Mouse (Mus musculus) right cerebral cortex, adult 2 months (tissue): ENCODE results near the gene Arf3.
"Not testable (repeated sequence)": the region's sequence is repeated elsewhere in the genome, so short reads cannot be mapped to it uniquely, and the experiment has no call there.

Source experiments
- DNase-seq, 2 experiments: peaks; one replicate each; pipeline ENCODE4 v3.0.0; 2021 to 2022; ENCODE audit warnings: low spot score in 2 of 2

Arf3 gene

DNA sequence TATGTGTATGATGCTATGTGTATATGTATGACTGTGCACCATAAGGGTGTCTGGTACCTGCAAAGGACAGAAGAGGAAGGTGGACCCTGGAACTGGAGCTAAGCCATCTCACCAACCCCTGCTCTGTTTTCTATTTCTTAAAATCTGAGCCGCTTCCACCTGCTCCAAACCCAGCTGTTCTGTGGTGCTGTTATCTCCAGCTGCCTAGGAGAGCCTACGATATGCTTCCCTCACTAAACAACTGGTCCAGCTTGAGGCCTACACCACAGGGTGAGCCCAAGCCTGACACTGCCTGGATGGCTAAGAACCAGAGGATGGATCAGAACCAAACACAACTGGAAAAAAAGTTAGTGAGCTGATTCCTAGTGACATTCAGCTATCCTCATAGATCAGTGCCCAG is 8.9 kb downstream of the Arf3 start:
- no peak for DNase-seq

DNA sequence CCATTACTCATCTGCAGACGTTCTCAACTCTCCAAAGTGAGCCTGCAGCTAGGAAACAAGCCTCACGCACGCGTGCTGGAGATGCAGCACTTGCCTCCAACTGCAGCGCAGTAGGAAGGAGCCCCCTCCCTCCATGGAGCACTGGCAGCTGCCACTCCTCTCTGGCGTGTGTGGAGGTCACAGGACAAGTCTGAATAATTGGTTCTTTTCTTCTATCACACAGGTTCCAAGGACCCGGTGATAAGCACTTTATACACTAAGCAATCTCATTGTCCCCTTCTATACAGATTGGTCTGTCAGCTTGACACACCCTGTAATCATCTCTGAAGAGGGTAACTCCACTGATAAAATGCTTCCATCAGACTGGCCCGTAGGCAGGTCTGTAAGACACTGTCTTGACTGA is 10.0 kb downstream of the Arf3 start:
- no peak for DNase-seq

DNA sequence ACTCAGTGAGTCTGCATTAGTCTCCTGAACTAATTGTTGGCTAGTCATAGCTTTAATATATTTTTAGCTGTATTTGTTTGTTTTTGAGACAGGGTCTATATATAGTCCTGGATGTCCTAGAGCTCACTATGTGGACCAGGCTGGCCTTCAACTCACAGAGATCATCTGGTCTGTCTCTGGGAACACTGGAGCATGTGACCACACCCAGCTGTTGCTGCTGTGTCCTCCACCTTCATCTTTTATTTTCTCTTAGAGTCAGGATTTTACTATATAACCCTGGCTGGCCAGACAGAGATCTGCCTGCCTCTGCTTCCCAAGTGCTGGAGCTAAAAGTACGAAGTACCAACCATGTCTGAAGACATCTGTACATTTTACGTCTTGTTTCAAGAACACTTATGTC is 13.9 kb downstream of the Arf3 start:
- no peak for DNase-seq

DNA sequence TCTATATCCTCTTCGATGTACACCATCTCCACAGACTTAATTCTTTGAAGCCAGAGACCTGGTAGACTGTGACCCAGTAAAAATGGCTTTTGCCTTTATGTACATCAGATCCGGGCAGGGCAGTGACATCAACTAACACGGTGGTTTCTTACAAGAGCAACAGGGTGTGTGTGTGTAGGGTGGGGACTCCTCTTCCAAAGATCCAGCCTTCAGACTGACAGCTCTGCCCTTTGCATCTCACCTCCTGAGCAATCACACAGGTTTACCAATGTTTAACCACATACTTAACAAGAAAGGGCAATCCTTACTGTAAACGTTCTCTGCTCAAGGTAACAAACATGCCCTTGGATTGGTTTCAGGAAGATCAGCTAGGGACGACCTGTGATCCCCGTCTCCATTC is 15.7 kb downstream of the Arf3 start:
- DNase-seq: no peak

DNA sequence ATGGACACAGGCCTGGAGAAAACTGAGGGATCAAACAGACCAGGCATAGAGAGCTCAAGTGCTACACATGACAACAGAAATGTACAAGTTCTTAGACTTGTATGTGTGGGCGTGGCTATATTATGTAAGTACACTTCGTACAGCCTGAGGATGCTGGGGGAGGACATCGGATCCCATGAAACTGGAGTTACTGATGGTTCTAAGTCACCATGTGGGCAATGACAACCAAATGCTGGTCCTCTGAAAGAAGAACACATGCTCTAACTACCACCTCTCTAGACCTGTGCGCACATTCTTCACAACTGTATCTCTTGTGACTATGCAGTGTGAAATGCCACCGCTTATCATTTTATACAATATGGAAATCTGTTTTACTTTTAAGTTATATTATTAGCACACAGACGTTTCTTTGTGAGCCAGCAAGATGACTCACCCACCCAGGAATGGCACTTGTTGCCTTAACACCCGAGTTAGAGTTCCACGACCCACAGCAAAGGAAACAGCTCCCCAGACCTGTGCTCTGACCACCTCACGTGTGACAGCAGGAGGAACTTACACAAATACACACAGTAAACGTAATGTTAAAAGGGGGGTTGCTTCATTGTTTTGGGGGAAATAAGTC is 16.6 kb downstream of the Arf3 start:
- DNase-seq: peak in 1 of 2 experiments; percentile 50

DNA sequence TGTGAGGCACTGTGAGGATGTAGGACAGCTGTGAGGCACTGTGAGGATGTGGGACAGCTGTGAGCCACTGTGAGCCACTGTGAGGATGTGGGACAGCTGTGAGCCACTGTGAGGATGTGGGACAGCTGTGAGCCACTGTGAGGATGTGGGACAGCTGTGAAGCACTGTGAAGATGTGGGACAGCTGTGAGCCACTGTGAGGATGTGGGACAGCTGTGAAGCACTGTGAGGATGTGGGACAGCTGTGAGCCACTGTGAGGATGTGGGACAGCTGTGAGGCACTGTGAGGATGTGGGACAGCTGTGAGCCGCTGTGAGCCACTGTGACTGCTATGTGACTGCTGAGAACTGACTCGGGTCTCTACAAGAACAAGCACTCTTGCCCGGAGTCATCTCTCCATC is 19.2 kb downstream of the Arf3 start:
- DNase-seq: not testable (repeated sequence)

DNA sequence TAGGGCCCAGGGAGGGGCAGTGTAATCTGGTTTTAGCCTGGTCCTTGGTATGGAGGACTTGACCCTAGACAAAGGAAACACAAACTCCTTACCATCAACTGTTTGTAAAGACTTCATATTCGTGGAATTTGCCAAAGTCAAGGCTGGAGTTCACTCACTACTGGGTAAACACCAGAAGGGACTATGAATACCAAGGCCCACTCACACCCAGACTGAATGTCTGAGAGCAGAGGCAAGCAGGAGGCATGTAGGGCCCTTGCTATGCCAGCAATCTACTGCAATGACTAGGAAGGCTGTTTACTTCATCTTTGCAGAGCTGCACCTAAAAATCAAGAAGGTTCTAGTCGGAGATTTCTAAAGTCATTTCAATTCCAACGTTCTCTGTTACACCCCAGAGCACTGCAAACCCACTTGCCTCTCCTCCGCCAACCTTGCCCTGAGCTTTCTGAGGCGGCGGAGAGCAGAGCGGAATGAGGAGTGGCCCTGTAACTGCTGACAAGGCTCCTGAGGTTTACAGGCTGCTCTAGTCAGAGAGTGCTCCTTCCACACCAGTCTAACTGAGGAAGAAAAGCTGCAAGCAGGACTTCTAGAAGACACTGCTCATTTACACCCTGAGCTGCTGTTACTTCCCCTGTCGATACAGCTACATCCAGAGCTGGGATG is 20.1 kb downstream of the Arf3 start:
- no peak for DNase-seq

DNA sequence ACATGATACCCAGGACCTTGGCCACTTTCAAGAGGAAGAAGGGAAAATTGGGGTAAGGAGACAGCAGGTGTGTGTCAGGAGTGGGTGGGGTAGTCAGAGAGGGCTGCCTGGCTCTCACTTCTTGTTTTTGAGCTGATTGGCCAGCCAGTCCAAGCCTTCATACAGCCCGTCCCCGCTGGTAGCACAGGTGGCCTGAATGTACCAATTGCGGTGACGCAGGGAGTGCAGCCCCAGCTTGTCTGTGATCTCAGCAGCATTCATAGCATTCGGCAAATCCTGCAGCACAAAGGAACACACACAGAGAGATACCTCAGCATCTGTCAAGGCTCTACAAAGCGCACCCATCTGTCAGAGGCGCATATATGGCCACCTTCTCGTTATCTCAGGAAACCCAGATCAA is 22.8 kb downstream of the Arf3 start:
- no peak for DNase-seq

DNA sequence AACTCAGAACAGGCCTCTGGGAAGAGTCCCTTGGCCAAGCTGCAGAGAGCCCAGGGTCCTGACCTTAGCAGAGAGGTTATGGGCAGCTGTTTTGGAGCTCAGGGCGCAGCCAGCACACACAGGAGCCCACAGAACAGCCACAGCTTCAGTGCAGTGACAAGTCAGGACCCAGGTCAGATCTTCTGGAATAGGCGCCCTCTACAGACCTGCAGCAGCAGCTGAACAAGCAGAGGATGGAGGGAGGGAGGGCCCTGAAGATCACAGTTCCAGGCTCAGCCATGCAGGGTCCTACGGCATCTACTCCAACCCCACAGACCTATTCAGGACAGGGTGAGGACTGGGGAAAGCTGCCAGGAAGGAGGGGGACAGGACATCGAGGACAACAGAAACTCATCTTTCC is 24.2 kb downstream of the Arf3 start:
- DNase-seq: no peak

DNA sequence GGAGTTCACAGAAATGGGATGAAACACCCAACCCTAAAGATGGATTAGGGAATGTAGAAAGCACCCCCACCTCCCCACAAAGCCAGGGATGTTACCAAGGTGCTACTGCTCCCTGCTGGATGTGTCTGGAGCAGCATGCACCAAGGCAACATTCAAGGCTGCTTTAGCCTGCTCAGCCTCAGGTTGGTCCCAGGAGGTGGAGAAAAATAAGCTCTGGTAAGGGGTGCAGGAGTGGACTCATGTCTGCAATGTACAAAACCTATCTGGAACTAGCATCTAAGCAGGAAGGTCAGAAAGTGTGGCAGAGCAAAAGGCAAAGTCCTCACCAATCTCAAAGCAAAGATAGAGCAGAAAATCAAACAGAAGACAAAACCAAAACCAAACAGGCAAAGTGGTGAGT is 25.1 kb downstream of the Arf3 start:
- peak in 1 of 2 experiments; percentile 47 for DNase-seq

DNA sequence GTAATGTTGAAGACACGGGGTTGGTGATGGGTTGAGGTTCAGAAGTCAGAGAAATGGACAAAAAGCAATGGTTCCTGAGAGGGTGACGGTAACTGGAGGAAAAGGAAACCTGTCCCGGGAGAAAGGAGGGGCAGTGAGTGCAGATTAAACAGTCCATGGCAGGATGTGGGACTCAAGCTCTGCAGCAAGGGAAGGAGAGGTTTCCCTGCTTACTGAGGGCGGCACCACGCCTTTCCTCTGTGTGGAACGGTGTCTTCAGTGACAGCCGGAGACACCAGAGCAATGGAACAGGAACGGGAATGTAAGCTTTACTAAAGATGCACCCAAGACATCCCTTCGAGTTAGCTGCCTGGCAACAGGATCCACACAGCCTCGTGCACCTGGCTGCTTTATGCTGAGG is 26.5 kb downstream of the Arf3 start:
- no peak for DNase-seq

DNA sequence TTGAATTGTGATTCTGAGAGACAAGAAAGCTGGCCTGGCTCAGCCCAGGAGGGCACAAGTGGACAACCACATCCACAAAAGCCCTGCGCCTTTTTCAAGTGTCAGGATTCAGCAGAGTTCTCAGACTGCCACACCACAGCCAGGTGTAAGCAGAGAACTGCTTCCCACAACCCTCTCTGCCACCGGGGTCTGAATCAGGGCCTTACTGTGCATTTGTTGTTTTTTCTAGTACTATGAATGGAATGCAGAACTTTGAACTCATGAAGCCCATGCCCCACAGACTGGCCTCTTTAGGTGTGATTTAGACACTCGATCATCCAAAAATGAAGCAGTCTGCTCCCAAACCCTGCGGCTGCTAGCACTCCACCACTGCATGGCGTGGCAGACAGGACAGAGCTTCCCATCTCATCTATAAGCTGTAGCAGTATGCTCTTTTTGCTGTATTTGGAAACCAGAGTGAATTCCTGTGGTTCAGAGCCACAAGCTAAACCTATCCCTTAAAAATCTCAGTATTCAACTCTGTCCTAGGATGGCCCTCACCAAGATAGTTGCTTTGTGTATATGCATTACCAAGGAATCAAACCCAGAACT is 28.9 kb downstream of the Arf3 start:
- DNase-seq: no peak

DNA sequence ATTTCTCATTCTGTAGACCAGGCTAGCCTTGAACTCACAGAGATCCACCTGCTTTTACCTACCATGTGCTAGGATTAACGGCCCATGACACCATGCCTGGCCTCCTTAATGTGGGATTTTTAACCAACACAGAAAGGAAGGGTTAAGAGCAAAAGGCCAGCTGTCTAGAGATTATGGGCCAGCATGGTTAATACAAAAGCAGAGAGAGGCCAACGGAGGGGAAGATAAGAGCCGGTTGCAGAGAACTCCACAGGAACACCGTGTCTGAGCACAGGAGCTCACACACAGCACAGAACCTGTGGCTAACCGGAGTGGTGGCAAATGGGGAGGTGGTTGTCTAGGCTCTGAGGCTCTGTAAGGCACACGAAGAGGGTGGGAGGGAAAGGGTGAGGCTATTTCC is 29.6 kb downstream of the Arf3 start:
- DNase-seq: no peak

DNA sequence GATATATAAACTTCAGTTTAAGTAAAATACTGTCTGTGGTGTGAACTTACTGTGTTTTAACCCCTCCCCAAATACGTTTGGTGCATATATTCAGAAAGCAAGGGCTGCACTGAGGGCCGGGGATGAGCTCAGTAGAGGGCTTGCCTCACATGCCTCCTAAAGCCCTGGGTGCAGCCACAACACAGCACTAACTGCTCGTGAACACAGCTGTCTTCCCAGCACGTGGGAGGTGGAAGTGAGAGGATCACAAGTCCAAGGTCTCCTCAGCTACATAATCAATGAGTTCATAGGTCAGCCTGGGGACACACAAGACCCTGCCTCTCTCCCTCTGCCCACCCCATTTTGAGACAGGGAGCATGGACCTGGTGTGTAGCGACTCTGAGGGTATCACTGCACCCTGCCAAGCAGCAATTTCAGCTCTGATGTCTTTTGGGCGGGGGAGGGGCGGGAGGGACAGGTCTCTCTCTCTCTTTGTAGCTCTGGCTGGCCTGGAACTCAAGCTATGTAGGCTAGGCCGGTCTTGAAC is 30.9 kb downstream of the Arf3 start:
- DNase-seq: no peak

DNA sequence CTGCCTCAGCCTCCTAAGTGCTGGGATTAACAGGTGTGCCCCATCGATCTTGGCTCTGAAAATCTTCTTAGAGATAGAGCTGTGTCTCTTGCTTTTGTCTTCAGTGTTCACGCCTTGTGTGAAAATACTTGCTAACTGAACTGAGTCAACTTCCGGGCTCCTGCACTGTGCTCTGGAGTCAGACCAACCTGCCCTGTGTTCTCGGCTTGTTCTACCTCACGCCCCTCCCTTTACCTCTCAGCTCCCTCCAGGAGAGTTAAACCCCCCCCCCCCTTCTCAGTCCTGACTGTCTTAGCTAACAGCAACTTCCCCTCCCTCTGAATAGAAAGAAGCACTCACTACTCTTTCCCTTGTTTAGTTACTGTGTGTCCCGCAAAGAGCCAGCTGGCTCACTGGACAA is 32.2 kb downstream of the Arf3 start:
- no peak for DNase-seq

DNA sequence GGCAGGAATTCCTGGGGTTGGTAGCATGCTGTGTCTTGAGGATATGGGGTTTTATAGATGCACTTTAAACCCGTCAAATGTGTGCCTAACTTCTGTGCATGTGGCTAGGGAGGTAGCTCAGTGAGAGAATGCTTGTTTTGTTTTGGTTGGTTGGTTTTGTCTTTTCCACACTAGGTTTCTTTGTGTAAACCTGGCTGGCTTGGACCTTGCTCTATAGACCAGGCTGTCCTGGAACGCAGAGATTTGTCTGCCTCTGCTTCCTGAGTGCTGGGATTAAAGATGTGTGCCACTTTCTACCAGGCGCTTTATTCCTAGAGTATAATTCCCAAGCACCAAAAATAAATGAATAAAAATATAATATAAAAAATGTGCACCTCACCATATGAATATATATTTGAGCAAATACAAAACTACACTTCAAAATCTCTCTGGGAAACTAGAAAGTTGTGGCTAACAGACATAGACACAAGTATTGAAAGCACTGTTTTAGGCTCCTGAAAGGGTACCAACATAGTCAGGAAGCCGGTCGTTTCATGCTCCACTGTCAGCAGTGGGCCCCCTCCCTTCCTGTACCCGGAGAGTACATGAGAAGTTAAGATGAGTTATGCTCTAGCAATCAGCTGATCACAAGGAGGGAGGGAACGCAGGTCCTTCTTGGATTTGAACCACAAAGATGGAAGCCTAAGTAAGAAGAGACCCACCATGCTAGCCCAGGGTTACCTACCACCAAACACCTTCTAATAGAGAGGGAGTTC is 33.0 kb downstream of the Arf3 start:
- DNase-seq: no peak

DNA sequence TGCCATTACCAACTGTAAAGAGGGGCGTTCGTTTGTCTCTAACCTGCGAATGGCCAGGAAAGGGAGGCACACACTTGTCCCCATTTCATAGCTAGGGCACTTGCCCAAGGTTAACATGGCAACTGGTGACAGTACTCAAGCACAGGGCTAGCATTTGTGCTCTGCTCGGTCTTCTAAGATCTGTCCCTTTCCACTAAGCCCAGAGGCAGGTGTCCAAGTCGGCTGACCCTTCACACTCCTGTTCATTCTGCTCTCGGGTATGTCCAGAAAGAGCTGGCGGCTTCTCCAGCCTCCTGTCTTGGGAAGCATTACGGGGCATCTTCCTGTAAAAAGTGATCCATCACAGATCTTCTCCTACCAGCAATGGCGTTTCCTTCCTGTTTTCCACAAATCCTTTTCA is 34.6 kb downstream of the Arf3 start:
- DNase-seq: no peak

DNA sequence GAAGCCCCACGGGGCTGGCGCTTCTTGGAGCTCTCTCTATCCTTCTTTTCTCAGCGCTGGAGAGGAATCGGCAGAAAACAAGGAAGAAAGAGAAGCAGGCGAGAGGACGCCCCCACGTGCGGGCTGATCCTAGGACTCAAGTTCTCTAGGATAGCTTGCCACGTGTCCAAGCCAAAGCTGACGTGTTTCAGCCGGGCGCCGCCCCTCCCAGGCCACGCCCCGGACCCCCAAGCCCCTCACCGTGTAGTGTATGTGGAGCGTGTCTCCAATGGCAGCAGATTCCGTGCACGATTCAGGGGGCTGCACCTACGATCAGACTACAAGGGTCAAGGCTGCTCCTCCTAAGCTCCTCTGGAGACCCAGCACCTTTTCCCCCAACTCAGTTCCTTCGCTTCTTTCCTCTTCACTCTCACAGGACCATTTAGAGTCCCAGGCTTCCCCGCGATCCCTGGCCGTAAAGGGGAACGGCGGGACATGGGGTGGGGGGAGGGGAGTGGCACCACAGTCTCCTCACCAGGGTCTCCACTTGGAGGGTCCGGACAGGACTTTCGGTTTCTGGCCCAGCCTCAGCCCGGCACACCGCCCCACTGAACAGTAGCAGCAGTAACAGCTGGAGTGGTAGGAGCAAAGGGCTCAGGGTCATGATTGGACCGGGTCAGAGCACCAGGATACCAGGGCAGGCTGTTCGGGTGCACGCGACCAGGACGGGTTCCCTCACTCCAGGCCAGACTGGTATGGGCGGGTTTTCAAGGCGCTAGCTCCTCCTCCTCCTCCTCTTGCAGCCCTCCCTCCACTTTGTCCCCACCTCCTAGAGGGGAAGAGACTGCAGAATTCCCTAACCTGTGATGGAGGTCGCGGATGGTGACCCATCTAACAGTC is 35.3 kb downstream of the Arf3 start, which contains the start of gene Fkbp11:
Gene Fkbp11 (minus strand): TSS at position 756 of the 879 bp plus-strand sequence.
- no peak for DNase-seq

DNA sequence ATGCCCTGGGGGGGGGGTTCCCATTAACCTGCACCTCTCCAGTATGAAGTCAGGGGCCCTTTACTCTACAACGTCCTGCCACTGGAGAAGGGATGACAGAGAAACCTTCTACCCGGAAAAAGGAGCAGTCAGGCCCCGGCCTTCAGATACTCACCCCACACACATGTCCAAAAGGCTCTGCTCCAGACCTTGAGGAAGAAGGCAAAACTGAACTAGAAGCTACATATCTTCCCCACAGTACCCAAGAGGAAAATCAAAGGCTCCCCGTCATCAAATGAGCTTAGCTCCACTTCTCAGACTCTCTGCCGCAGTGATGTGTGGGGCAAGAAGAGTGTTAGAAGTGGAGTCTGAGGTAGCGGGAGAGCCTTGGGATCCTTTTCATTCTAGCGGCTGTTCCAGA is 36.3 kb downstream of the Arf3 start:
- DNase-seq: no peak

DNA sequence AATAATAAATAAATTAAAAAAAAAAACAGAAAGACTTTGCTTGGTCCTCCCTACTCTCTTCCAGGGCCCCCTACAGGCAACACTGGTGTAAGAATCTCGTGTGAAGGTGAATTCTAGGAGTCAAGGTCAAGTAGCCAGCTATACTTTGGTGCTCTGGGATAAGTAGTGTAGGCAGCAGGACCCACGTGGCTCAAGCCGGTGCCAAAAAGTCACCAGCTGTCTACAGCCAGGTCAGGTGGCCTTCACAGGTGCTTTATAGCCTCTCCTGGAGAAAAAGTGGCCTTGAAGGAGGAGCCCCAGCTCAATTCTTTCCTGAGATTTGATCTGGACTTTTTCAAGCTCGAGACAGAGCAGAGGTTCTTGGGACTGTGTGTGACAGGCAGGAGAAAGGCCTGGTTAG is 36.9 kb downstream of the Arf3 start:
- no peak for DNase-seq

DNA sequence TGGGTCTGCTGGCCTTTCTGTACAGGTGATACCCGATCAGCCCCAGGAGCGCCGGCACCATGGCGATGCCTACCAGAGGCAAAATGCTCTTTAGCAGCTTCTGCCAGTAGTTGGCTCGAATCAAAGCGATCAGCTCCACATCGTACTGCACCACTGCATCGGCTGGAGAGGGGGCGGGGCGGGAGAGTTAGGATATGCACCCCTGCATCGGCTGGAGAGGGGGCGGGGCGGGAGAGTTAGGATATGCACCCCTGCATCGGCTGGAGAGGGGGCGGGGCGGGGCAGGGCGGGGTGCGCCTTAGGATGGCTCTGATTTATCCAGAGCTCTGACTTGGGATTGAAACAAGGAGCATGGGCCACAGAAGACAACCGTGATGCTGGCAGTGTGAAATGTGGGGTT is 38.6 kb downstream of the Arf3 start:
- no peak for DNase-seq

DNA sequence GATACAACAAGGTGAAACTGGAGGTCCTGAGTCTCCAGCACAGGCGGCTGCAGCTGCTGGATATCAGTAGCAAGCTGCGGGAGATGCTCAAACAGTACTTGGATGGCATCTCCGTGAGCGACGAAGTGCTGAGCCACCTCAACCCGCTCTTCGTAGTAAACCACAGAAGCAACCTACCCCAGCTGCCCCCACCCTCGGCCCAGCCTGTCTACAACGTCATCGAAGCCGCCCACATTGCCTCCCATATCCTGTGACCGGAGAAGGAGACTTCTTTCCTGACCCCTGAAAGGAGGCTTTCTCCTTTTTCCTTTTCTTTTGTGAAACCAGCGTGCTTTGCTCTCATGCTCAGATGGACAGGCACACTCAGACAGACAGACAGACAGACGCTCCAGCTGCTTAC is 40.2 kb downstream of the Arf3 start:
- DNase-seq: no peak
